Mouse (Mus musculus): Measurements from ENCODE around the gene Cdc42se2.

GRCm38 (mm10) chr11:54733546-54733945, 53.9 kb downstream of the Cdc42se2 start:
- no peak for TF ChIP-seq CTCF (IDR thresholded peaks at IDR 0.05; ENCODE audit: low read depth, low read length)
- TF ChIP-seq POLR2A (IDR thresholded peaks at IDR 0.05; ENCODE audit: insufficient read depth, low read length) = no peak
